Mouse (Mus musculus) cerebellum, postnatal 14 days (tissue): ENCODE measurements around the gene E130309D02Rik.

Experiments
- DNase-seq, 2 experiments: peaks; one replicate each; pipeline ENCODE4 v3.0.0; 2021; ENCODE audit warnings: mixed read lengths in 2 of 2

E130309D02Rik gene

GRCm38 (mm10) chr5:143314730-143315513, at the start of gene E130309D02Rik:
E130309D02Rik (minus strand) TSS chr5:143315360.
- DNase-seq: peak; percentile 96 to 98

GRCm38 (mm10) chr5:143363678-143364615, 48.8 kb upstream of the E130309D02Rik start:
- DNase-seq: peak; percentile 68 to 81

GRCm38 (mm10) chr5:143361428-143361827, 46.3 kb upstream of the E130309D02Rik start:
- no peak for DNase-seq

GRCm38 (mm10) chr5:143360000-143360399, 44.8 kb upstream of the E130309D02Rik start:
- DNase-seq: peak in 1 of 2 experiments; percentile 62

GRCm38 (mm10) chr5:143359263-143359662, 44.1 kb upstream of the E130309D02Rik start:
- no peak for DNase-seq

GRCm38 (mm10) chr5:143357564-143357963, 42.4 kb upstream of the E130309D02Rik start:
- DNase-seq: peak; percentile 40 to 61

- no peak for DNase-seq
These were observed 41.7 kb upstream of the E130309D02Rik start, which contains the start of gene Grid2ip for GRCm38 (mm10) chr5:143356686-143357388. Grid2ip (plus strand) TSS chr5:143357338.

GRCm38 (mm10) chr5:143356017-143356416, 40.9 kb upstream of the E130309D02Rik start:
- DNase-seq: no peak

- no peak for DNase-seq
These were observed 31.2 kb upstream of the E130309D02Rik start for GRCm38 (mm10) chr5:143346367-143346766.

- DNase-seq: no peak
These were observed 24.4 kb upstream of the E130309D02Rik start for GRCm38 (mm10) chr5:143339603-143340002.

- peak in 1 of 2 experiments; percentile 44 for DNase-seq
These were observed 21.4 kb upstream of the E130309D02Rik start for GRCm38 (mm10) chr5:143336559-143336958.

GRCm38 (mm10) chr5:143335089-143335460, 19.9 kb upstream of the E130309D02Rik start:
- no peak for DNase-seq

- DNase-seq: no peak
These were observed 19.4 kb upstream of the E130309D02Rik start for GRCm38 (mm10) chr5:143334418-143335088.

- DNase-seq: peak; percentile 89 to 95
These were observed 18.7 kb upstream of the E130309D02Rik start for GRCm38 (mm10) chr5:143333872-143334271.

GRCm38 (mm10) chr5:143328690-143329495, 13.7 kb upstream of the E130309D02Rik start, which contains the start of gene Zdhhc4:
Zdhhc4 (minus strand) TSS chr5:143329256.
- peak; percentile 95 to 96 for DNase-seq

- DNase-seq: no peak
These were observed 2.1 kb upstream of the E130309D02Rik start for GRCm38 (mm10) chr5:143317288-143317610.

GRCm38 (mm10) chr5:143316605-143317287, 1.6 kb upstream of the E130309D02Rik start:
- peak; percentile 42 to 49 for DNase-seq

GRCm38 (mm10) chr5:143315514-143315888, 341 bp upstream of the E130309D02Rik start:
- no peak for DNase-seq

GRCm38 (mm10) chr5:143314183-143314729, 904 bp downstream of the E130309D02Rik start:
- no peak for DNase-seq

- peak; percentile 87 to 94 for DNase-seq
These were observed 3.3 kb downstream of the E130309D02Rik start for GRCm38 (mm10) chr5:143311886-143312285.
